Mouse (Mus musculus) bone marrow macrophage, adult 2 months (primary cell): ENCODE measurements around the gene Pou2f3. TPM values are rescaled to one million over a fixed set of nuclear protein-coding genes. Genes with fewer than 3 reads are reported as not detected.
A peak's percentile ranks its signal among the peaks of the same experiment; 100 is the strongest.

Source experiments
- H3K27ac ChIP-seq: 2 replicates; pipeline ENCODE4 v1.5.1; 2012; ENCODE audit warnings: low read depth, low read length; ENCODE audit not compliant: insufficient read depth
- H3K4me1 ChIP-seq: 2 replicates; pipeline ENCODE4 v1.6.1; 2012; ENCODE audit warnings: low read length; ENCODE audit not compliant: control insufficient read depth, insufficient read depth
- H3K4me3 ChIP-seq: 2 replicates; pipeline ENCODE4 v1.5.1; 2012; ENCODE audit warnings: mild to moderate bottlenecking, low read length, moderate library complexity; ENCODE audit not compliant: insufficient read depth
- CTCF ChIP-seq: IDR thresholded peaks from 2 replicates; pipeline ENCODE4 v1.5.1; 2012; ENCODE audit warnings: low read depth, mild to moderate bottlenecking, low read length, moderate library complexity
- POLR2A ChIP-seq: IDR thresholded peaks from 2 replicates; pipeline ENCODE4 v1.6.1; 2012; ENCODE audit warnings: mild to moderate bottlenecking, low read depth, low read length, borderline replicate concordance
- polyA plus RNA-seq: library from polyadenylated mRNA; stranded (reverse); fragments of >200 nt; gene quantifications from 2 replicates; pipeline ENCODE4 v1.2.4, GENCODE M21; 2012; ENCODE audit not compliant: missing spikeins, insufficient read depth, insufficient read length

Gene Pou2f3
- polyA plus RNA-seq, 1 experiment = not detected

DNA sequence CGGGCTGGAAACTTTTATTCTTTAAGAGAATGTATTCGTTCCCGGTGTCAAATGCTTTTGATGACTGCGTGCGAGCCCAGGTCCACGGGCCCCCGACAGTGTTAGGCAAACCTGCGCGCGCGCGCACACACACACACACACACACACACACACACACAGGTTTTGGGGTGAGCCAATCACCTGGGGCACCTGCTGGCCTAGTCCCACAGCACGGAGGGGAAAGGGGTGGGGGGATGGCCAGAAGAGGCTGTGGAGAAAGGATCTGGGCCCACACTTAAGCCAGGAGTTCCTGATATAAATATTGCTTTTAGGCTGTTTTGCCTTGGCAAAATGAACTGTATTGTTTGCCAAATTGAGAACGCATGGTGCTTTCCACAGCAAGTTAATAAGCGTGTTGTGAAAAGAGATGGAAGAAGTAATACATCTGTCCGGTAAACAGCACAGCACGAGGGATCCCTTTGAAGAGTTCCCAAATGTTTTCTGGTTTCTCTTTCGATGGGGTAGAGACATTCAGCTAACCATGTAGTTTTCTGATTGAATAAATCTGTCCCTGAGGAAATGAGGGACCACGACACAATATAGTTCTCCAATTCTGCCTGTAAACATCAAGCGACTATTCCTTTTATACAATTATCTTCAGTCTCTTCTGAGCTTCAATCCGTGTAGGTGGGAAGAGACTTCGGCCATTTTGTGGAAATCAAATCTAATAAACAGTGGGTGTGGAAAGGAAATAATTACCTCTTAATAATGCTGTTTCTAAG lies 103.6 kb downstream of the Pou2f3 start:
- Histone ChIP-seq H3K27ac (no peak overlapping the region), H3K4me1 (peaks cover 5% of the 10 kb centered on the region; the same call in 1 of the 2 replicates), H3K4me3 (peak overlapping the region; percentile 60)
- TF ChIP-seq CTCF = no peak
- no peak for TF ChIP-seq POLR2A

DNA sequence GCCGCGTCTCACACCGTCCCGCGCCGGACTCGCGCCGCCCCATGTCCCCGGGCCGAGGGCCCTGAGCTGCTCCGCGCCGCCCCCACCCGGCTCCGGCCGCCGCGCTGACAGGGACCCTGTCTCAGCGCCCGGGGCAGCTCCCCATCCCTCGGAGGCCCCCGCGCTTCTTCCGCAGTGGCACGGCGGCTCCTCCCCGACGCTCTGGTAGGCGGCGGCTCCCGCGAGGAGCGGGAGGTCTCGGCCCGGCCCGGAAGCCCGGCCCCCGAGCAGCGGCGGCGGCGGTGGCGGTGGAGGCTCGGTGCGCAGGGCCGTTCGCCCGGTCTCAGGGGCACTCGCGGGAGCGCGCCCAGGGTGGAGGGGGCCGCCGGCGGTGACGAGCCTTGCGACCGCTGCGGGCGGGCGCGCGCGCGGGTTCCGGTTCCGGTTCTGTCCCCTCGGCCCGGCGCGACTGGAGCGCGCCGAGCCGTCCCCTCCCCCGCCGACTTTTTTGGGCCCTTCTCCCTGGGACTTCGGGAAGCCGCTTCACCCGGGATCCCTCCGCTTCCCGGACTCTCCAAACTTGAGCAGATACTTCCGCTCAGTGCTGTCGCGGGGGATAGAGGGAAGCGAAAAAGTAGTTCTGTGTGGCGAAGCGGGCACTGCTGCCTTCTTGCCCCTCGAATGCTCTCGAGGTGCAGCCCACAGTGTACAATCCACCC lies 104.4 kb downstream of the Pou2f3 start:
- Histone ChIP-seq H3K4me1 (peaks cover 5% of the 10 kb centered on the region; the same call in 1 of the 2 replicates), H3K27ac (no peak overlapping the region), H3K4me3 (peak overlapping the region; percentile 60)
- TF ChIP-seq POLR2A (no peak), CTCF (no peak)

DNA sequence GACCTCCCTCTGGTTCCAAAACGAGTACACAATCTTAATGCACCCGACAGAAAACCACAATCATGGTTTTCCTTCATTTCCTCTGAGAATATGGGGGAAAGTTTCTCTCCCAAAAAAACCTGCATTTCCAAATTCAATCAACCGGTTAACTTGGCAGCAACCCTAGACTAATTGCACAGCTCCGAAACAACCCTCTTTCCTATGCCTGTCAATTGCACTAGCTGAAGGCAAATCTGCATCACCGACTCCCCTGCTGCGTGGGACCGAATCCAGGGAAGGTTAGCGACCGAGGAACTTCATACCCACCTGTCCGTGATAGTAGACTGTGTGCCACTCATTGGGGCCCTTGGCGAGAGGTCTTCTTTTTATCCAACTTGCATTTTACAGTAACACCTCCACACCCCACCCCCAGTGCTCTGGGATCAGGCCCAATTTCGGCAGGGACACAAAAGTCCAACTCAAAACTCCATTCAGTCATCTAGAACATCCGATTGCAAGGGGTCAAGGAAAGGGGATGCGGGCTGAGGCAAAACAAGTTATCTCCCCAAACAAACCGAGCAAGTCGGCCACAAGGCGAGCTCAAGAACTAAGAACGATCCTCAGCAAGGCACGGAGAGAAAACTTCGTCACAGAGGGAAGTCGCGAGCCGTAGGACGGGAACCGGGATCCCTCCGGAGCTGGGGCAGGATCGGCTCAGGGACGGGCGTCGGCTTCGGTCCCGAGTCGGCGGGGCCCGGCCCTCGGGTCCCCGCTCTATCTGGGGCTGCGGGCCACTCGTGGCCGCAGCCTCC lies 105.1 kb downstream of the Pou2f3 start:
- no peak overlapping the region for H3K27ac ChIP-seq
- peak overlapping the region; percentile 60 for H3K4me3 ChIP-seq
- peaks cover 5% of the 10 kb centered on the region; the same call in 1 of the 2 replicates for H3K4me1 ChIP-seq
- TF ChIP-seq POLR2A = no peak
- no peak for TF ChIP-seq CTCF

DNA sequence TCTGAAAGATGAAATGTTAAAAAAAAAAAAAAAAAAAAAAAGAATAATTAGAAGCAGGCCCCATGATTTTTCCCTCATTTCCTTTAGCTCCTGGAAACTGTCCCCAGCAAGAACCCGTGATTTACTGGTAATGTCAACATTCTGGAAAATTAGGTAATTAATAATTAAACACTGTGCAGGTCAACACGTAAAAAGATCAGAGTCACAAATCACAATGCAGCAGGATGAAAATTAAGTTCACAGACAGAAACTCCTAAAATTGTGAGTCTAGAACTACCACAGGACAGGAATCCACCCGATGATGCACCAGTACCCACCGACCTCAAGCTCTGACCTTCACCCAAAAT lies 105.7 kb downstream of the Pou2f3 start:
- peaks cover 5% of the 10 kb centered on the region; the same call in 1 of the 2 replicates for H3K4me1 ChIP-seq
- TF ChIP-seq POLR2A (no peak), CTCF (no peak)

DNA sequence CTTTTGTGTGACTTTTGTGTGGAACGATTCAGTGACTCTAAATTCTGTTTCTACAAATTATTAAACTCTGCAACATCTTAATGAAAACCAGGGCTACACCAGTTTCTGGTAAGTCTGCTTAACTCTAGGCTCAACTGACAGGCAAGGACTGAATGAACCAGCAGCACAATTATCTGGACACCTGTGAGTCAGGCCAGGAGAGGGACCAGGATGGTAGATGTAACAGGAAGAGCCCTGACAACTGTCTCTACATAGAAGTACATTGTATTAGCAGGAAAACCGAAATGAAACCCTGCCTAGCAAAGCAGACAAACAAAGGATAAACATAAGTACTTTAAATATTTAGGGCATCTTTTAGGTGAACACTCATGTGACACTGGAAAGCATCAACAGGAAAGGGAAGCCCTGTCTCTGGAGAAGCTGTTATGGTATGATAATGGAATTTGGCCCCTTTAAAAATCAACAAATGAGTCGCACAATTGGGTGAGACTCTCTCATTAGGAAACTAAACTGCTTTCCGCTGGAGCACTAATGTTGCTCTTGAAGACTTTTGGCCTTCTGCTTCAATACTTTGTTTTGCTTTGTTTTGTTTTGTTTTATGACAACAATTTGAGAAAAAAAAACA lies 106.4 kb downstream of the Pou2f3 start:
- H3K4me1 ChIP-seq = peaks cover 5% of the 10 kb centered on the region; the same call in 1 of the 2 replicates
- TF ChIP-seq POLR2A (no peak), CTCF (no peak)
- no peak overlapping the region for H3K4me3 ChIP-seq
- H3K27ac ChIP-seq = no peak overlapping the region

More for the DNA sequence above, 105.7 kb downstream of the Pou2f3 start:
- peak overlapping the region; percentile 60 for H3K4me3 ChIP-seq
- H3K27ac ChIP-seq = no peak overlapping the region

DNA sequence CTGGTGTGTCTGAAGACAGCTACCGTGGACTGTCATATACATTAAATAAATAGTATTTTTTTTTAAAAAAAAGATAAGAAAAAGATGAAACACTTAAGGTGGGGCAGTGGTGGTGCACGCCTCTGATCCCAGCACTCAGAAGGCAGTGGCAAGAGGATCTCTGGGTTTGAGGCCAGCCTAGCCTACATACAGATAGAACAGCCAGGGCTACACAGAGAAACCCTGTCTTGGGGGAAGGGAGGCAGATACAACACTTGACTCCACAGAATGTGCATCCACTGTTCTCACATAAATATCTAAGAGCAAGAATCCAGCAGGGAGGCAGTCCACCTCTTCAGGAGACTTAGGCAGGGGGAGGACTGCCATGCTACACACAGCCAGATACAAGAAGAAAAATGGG lies 107.2 kb downstream of the Pou2f3 start:
- H3K4me3 ChIP-seq = no peak overlapping the region
- no peak overlapping the region for H3K27ac ChIP-seq
- H3K4me1 ChIP-seq = peaks cover 5% of the 10 kb centered on the region; the same call in 1 of the 2 replicates
- no peak for TF ChIP-seq CTCF
- TF ChIP-seq POLR2A = no peak

DNA sequence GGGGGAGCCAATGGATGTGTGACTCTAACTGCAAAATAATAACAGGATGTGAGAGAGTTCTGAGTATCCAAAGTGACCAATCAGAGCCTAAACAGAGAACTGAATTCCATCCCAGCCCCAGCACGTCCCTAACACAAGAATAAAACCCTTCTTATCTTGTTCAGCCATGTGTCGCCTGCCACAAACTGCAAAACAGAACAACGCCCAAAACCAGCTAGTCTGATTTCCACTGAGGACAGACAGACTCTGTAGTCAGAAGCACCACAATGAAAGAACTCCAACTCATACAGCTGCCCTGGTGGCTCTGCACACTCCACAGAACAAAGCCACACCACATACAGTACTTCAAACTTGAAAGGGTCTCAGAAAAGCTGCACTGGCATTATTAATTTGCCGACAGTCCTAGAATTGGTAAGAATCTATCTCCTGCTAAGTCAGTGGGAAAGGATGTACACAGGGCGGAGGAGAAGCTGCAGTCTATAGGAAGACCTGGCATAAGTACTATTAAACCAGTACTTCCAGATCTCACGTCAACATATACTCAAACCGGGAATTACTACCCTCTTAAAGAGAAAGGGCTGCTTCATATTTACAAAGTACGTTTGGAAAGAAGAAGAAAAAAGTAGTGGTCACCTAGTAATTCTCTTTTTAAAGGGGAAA lies 108.1 kb downstream of the Pou2f3 start:
- TF ChIP-seq CTCF (no peak), POLR2A (no peak)
- Histone ChIP-seq H3K4me1 (peaks cover 8% of the 10 kb centered on the region), H3K4me3 (no peak overlapping the region)

DNA sequence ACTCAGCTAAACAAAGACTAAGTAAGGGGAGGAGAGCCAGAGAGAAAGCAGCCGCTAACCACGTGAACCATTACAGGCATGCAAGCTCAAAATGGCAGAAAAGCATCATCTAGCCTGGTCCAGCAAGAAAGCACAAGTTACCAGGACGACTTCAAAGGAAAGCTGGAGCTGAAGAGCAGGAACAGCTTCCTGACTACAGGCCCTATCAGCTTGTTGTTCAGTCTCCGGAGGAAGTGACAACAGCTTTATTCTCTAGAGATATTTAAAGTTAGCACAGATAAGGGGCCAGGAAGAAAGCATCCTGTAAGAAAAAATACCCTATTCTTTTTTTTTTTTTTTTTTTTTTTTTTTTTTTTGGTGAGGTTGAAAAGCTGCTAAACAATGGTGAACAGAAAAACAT lies 111.2 kb downstream of the Pou2f3 start:
- peaks cover 3% of the 10 kb centered on the region; the same call in 1 of the 2 replicates for H3K4me1 ChIP-seq
- TF ChIP-seq CTCF (no peak), POLR2A (no peak)
- H3K4me3 ChIP-seq = no peak overlapping the region
- no peak overlapping the region for H3K27ac ChIP-seq

More for the DNA sequence above, 108.1 kb downstream of the Pou2f3 start:
- H3K27ac ChIP-seq = no peak overlapping the region
